ENCODE assay signal across 8 mouse cellular contexts in the genomic region with DNA sequence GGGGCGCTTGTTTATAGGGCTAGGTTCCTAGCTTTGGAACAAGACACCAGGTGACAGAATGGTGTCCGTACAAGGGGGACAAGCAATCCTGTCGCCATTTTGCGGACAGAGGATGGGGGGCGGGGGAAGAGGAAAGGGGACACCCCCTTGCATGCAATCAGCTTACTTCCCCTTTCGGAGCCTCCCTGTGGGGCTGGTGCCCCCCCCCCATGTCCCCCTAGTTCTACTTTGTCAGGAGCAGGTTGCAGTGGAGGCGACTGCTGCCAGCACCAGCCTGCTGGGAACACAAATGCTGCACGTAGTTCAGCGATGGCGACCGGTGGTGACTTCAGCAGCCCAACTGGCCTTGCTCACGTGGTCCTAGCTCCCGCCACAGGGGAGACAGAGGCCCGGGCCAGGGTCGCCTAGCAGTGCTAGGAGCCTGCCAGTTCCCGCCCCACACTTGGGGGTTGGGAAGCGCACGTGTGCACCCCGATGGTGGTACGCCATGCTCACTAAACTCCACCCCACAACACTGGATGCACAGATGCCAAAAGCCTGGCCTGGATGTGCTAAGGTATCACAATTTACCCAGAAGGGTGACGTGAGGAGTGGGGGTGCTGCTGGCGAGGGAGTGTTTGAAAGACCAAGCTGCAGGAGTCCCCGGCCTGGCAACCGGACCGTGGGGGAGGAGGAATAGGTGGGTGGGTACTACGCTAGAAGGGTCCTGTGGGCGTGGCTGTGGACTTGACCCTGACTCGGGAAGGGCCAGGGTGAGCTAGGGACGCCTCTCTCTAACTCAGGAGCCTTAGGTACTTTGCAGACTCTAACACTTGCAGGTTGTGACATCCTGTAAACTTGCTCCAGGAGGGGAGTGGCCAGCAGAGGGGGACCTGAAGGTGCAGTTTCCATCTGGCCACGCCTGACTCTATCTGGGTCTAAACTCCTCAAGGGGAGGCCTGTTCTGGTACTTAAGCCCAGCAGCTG. TPM values are rescaled to one million over a fixed set of nuclear protein-coding genes. Genes with fewer than 3 reads are reported as not detected.
DNase-seq lines count a peak whose midpoint lies in the region; ATAC-seq and TF ChIP-seq lines count a peak whose summit lies in the region.

No protein-coding gene starts in this region.

- ATAC-seq in hematopoietic stem cell, adult 5-6 weeks (replicated peaks in 1 of 2; ENCODE audit: insufficient read depth in 1 of 2, low FRiP score in 2 of 2, low TSS enrichment in 1 of 2, low read depth in 1 of 2, poor library complexity in 2 of 2, severe bottlenecking in 2 of 2), result peak; percentile 5 to 18; a peak in 1 of 4 replicates
- peak; percentile 47 for ATAC-seq in lung, postnatal 0 days

- H3K27me3 ChIP-seq in lung, postnatal 0 days (replicated peaks; ENCODE audit: insufficient read depth, low read length), result no peaks in the 10 kb centered on the region
- H3K27me3 ChIP-seq in small intestine, adult 2 months (ENCODE audit: control insufficient read depth, insufficient read depth, low read length), result no peaks in the 10 kb centered on the region

- TF ChIP-seq EP300 in lung, postnatal 0 days (IDR thresholded peaks at IDR 0.05), result no peak

- H3K9me3 ChIP-seq in lung, postnatal 0 days (ENCODE audit: low read length), result no peaks in the 10 kb centered on the region

- no peak overlapping the region; the same call in 1 of the 2 replicates for H3K4me3 ChIP-seq in lung, postnatal 0 days (ENCODE audit: low read depth, low read length)
- H3K4me3 ChIP-seq in small intestine, adult 2 months (ENCODE audit: low read depth, low read length), result 0 out of 2 replicates have a peak overlapping the region, but pooled peaks have one; percentile 2

- TF ChIP-seq POLR2A in small intestine, adult 2 months (IDR thresholded peaks at IDR 0.05; ENCODE audit: low read depth, low read length), result no peak

- H3K9ac ChIP-seq in lung, postnatal 0 days (replicated peaks; ENCODE audit: low read depth), result no peak overlapping the region

- peak overlapping the region; percentile 28 for H3K4me2 ChIP-seq in lung, postnatal 0 days (replicated peaks; ENCODE audit: low read depth, low read length)

- TF ChIP-seq CTCF in lung, postnatal 0 days (IDR thresholded peaks at IDR 0.05), result no peak
- no peak for TF ChIP-seq CTCF in small intestine, adult 2 months (IDR thresholded peaks at IDR 0.05; ENCODE audit: extremely low read depth, insufficient read length, insufficient replicate concordance, low read depth, low read length)

- no peaks in the 10 kb centered on the region for H3K36me3 ChIP-seq in lung, postnatal 0 days (ENCODE audit: insufficient read depth, low read length)
- H3K36me3 ChIP-seq in small intestine, adult 2 months (ENCODE audit: control insufficient read depth, insufficient read depth, low read length), result no peaks in the 10 kb centered on the region

- H3K4me1 ChIP-seq in lung, postnatal 0 days (ENCODE audit: insufficient read depth, low read depth, low read length), result peaks cover 17% of the 10 kb centered on the region
- peaks cover 30% of the 10 kb centered on the region for H3K4me1 ChIP-seq in small intestine, adult 2 months (ENCODE audit: control insufficient read depth, insufficient read depth, insufficient read length, low read length)

- H3K27ac ChIP-seq in lung, postnatal 0 days (ENCODE audit: low read length), result no peak overlapping the region
- H3K27ac ChIP-seq in small intestine, adult 2 months (ENCODE audit: insufficient read depth, low read depth, low read length), result no peak overlapping the region

- 26% methylated on average over 30 of the region's 30 CpGs for WGBS in lung, postnatal 0 days
- WGBS in small intestine, adult 2 months, result 49% methylated on average over 30 of the region's 30 CpGs

- peak; percentile 37 for DNase-seq in kidney, postnatal 10 days
- DNase-seq in kidney, adult 18-20 months, result no peak
- peak; percentile 75 for DNase-seq in cerebellum, adult 9-11 months
- DNase-seq in lung, postnatal 0 days (ENCODE audit: low spot score), result peak; percentile 69
- DNase-seq in frontal cortex, postnatal 25 days (ENCODE audit: low spot score in 2 of 2), result no peak
- no peak for DNase-seq in thymus, postnatal 10 days (ENCODE audit: low spot score in 2 of 2)

RNA-seq across cellular contexts. Expression of a gene that starts 6.0 kb away (rescaled TPM):
- total RNA-seq in hematopoietic stem cell, adult 5-6 weeks (2017), result 5.3 and 9.9 TPM in 2 replicates
- polyA plus RNA-seq in lung, postnatal 0 days (2015; fragmentation: Nextera tagmentation; extraction: Ambion mirVana), result 7.1 and 7.2 TPM in 2 replicates
- 18.4 and 33.2 TPM in 2 replicates for polyA plus RNA-seq in small intestine, adult 2 months (2012; rRNA removed)

RNA-seq across cellular contexts. Expression of a gene that starts 9.8 kb away (rescaled TPM):
- total RNA-seq in hematopoietic stem cell, adult 5-6 weeks (2017), result 13.9 and 19.2 TPM in 2 replicates
- polyA plus RNA-seq in lung, postnatal 0 days (2015; fragmentation: Nextera tagmentation; extraction: Ambion mirVana), result 12.9 TPM in 2 replicates
- 33.1 and 63.7 TPM in 2 replicates for polyA plus RNA-seq in small intestine, adult 2 months (2012; rRNA removed)

RNA-seq across cellular contexts. Expression of a gene that starts 19.0 kb away (rescaled TPM):
- 16.3 and 20.9 TPM in 2 replicates for total RNA-seq in hematopoietic stem cell, adult 5-6 weeks (2017)
- 105 and 106 TPM in 2 replicates for polyA plus RNA-seq in lung, postnatal 0 days (2015; fragmentation: Nextera tagmentation; extraction: Ambion mirVana)
- polyA plus RNA-seq in small intestine, adult 2 months (2012; rRNA removed), result 381 and 644 TPM in 2 replicates

RNA-seq across cellular contexts. Expression of a gene that starts 31.5 kb away (rescaled TPM):
- total RNA-seq in hematopoietic stem cell, adult 5-6 weeks (2017), result 7.4 and 9.6 TPM in 2 replicates
- 56.9 and 59.3 TPM in 2 replicates for polyA plus RNA-seq in lung, postnatal 0 days (2015; fragmentation: Nextera tagmentation; extraction: Ambion mirVana)
- 84.0 and 130 TPM in 2 replicates for polyA plus RNA-seq in small intestine, adult 2 months (2012; rRNA removed)

RNA-seq across cellular contexts. Expression of a gene that starts 31.5 kb away (rescaled TPM):
- total RNA-seq in hematopoietic stem cell, adult 5-6 weeks (2017), result 0.94 TPM in 1 of 2 replicates, not detected in the other
- polyA plus RNA-seq in lung, postnatal 0 days (2015; fragmentation: Nextera tagmentation; extraction: Ambion mirVana), result 3.5 and 4.8 TPM in 2 replicates
- 18.2 and 23.9 TPM in 2 replicates for polyA plus RNA-seq in small intestine, adult 2 months (2012; rRNA removed)

Comparison
In these comparisons a context has a peak if more than half of its experiments do, and no peak if none do; other contexts are left out.
1. DNase-seq: peak in kidney, postnatal 10 days (single experiment), cerebellum, adult 9-11 months (single experiment) and lung, postnatal 0 days (single experiment); none in kidney, adult 18-20 months (single experiment), frontal cortex, postnatal 25 days (0 of 2) and thymus, postnatal 10 days (0 of 2).